Mouse (Mus musculus) MEL (cell line): ENCODE results near the gene Fam171a2.
A peak's percentile ranks its signal among the peaks of the same experiment; 100 is the strongest.

Source experiments
- CTCF ChIP-seq, 3 experiments: IDR thresholded peaks in 2 of 3; conservative IDR thresholded peaks in 1 of 3; 2 replicates each; pipeline ENCODE4 v1.5.1; 2011 to 2012; ENCODE audit warnings: low read length in 3 of 3, low read depth in 2 of 3, mild to moderate bottlenecking in 2 of 3, improper control_type of control experiment in 1 of 3, inconsistent platforms in 1 of 3, mixed read lengths in 1 of 3, moderate library complexity in 1 of 3; ENCODE audit not compliant: control insufficient read depth in 1 of 3, insufficient read depth in 1 of 3, poor library complexity in 1 of 3, severe bottlenecking in 1 of 3
- EP300 ChIP-seq, 2 experiments: IDR thresholded peaks; 2 replicates each; pipeline ENCODE4 v1.6.1; 2011; ENCODE audit warnings: improper control_type of control experiment in 2 of 2, low read length in 2 of 2, low read depth in 1 of 2, mild to moderate bottlenecking in 1 of 2
- GABPA ChIP-seq: IDR thresholded peaks from 2 replicates; pipeline ENCODE4 v1.6.1; 2012; ENCODE audit warnings: low read depth, mild to moderate bottlenecking, inconsistent platforms, low read length, improper control_type of control experiment, moderate library complexity
- POLR2A ChIP-seq, 2 experiments: IDR thresholded peaks; 2 replicates each; pipeline ENCODE4 v1.6.1; 2011 to 2012; ENCODE audit warnings: low read length in 2 of 2, mild to moderate bottlenecking in 2 of 2, control low read depth in 1 of 2, improper control_type of control experiment in 1 of 2, low read depth in 1 of 2, moderate library complexity in 1 of 2; ENCODE audit not compliant: control insufficient read depth in 1 of 2, insufficient read depth in 1 of 2, poor library complexity in 1 of 2
- POLR2AphosphoS2 ChIP-seq: IDR thresholded peaks from 2 replicates; pipeline ENCODE4 v1.6.1; 2011; ENCODE audit warnings: low read length, improper control_type of control experiment
- RAD21 ChIP-seq: IDR thresholded peaks from 2 replicates; pipeline ENCODE4 v1.6.1; 2011; ENCODE audit warnings: mild to moderate bottlenecking, low read depth, low read length, improper control_type of control experiment
- USF1 ChIP-seq: IDR thresholded peaks from 2 replicates; pipeline ENCODE4 v1.6.1; 2014; ENCODE audit warnings: low read depth, mild to moderate bottlenecking, inconsistent platforms, low read length, improper control_type of control experiment, moderate library complexity

DNA sequence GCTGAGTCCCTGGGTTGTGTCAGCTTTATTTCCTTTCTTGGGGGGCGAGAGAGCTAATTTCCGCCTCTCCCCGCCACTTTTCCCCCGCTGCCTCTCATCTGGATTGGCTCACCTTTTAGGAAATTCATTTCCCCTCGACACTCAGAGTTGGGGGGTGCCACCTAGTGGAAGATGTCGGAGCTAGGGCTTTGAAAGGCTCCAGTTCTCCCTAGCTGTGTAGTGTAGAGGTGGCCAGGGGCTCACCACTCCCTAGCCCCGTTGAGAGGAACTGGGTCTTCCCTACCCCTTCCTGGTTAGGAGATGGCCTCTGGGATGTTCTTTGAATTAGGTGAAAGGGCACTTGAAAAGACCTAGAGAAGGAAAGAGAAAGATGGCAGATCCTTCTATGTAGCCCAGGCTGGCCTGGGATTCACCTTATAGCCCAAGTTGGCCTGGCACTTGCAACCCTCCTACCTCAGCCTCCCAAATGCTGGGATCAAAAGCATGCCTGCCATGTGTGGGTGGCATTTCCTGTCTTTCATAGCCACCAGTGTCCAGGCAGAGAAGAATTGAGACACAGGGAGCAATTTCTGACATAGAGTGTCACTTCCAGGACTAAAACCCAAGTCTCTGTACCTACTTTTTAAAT, 16.4 kb downstream of the Fam171a2 start:
- TF ChIP-seq EP300 (IDR thresholded peaks at IDR 0.05; ENCODE audit: low read depth in 1 of 2, low read length in 2 of 2), result no peak
- TF ChIP-seq CTCF (IDR thresholded peaks at IDR 0.05 in 2 of 3, conservative IDR thresholded peaks at IDR 0.05 in 1 of 3; ENCODE audit: control insufficient read depth in 1 of 3, insufficient read depth in 1 of 3, low read depth in 2 of 3, low read length in 3 of 3, poor library complexity in 1 of 3, severe bottlenecking in 1 of 3), result peak; percentile 82 to 94 (median 90)
- TF ChIP-seq POLR2AphosphoS2, result no peak
- no peak; the same call in 1 of the 2 replicates for TF ChIP-seq USF1
- no peak for TF ChIP-seq GABPA
- TF ChIP-seq POLR2A (IDR thresholded peaks at IDR 0.05; ENCODE audit: control insufficient read depth in 1 of 2, insufficient read depth in 1 of 2, low read depth in 1 of 2, low read length in 2 of 2, poor library complexity in 1 of 2), result no peak
- peak; percentile 76 for TF ChIP-seq RAD21
